Mouse (Mus musculus): Measurements from ENCODE around the gene Cobll1. TPM values are rescaled to one million over a fixed set of nuclear protein-coding genes. Genes with fewer than 3 reads are reported as not detected.
"Not testable (repeated sequence)": the region's sequence is repeated elsewhere in the genome, so short reads cannot be mapped to it uniquely, and the experiment has no call there.

Gene Cobll1
- polyA plus RNA-seq (2016; fragmentation: Nextera tagmentation; extraction: Ambion mirVana), result 3.0 and 3.1 TPM in 2 replicates

DNA sequence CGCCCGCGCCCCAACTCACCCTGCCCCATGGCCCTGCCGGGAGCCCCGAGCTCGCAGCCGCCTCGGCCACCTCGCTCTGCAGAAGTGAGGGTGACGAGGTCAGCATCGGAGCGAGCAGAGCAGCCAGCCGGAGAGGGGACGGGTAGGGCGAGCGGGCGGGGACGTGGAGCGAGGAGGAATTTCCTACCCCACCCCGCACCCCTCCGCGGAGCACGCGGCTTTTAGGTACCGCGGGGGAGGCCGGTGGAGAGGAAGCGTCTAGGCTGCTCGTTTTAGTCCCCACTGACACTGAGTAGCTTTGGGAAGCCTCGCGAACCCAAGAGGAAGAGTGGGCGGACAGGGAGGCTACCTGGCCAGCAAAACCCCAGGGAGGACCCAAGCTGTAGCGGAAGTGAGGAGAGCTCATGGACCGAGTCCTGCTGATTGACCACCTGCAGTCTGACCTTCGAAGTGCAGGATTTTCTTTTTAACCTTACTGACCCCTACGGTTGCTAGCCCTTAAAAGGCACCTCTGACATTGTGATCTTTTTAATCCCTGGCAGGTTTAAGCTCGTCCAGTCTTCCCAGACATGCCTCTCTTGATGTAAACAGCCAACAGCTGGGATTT is at the start of gene Cobll1:
TSS of gene Cobll1 (minus strand) at position 440 of the 607 bp plus-strand sequence.
- no peak; the same call in 1 of the 2 replicates for ATAC-seq (ENCODE audit: low FRiP score, low read depth)
- Histone ChIP-seq H3K27ac (replicated peaks) (peak within 1 kb of the TSS; percentile 42; the same call in 1 of the 2 replicates), H3K4me3 (peak within 1 kb of the TSS; percentile 78)

DNA sequence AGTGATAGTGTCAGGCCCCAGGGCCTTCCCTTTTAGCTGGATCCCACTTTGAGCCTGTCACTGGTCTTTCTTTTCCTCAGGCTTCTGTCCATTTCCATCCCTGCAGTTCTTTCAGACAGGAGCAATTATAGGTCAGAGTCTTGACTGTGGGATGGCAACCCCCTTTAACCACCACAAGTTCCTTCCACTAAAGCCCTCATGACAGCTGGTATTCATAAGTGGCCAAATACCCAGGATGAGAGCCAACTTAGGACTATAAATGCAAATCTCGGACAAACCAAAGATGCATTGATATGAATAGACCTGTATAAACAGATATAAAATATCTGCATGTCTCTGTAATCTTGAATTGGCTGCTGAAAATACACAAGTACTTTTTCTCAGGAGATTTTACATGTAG is 49.5 kb upstream of the Cobll1 start:
- Histone ChIP-seq H3K4me1 (no peaks in the 10 kb centered on the region), H3K27ac (replicated peaks) (no peak overlapping the region), H3K9me3 (no peaks in the 10 kb centered on the region), H3K9ac (replicated peaks) (no peak overlapping the region), H3K4me3 (no peak overlapping the region), H3K36me3 (no peaks in the 10 kb centered on the region), H3K27me3 (no peaks in the 10 kb centered on the region), H3K4me2 (replicated peaks) (no peak overlapping the region)
- no peak for ATAC-seq (ENCODE audit: low FRiP score, low read depth)
- WGBS, result 88% methylated on average over 1 of the region's 1 CpGs

More for the DNA sequence above, at the start of gene Cobll1:
- no peaks in the 10 kb centered on the region for H3K36me3 ChIP-seq
- H3K27me3 ChIP-seq, result peaks cover 33% of the 10 kb centered on the region
- under 1% methylated on average over 37 of the region's 37 CpGs for WGBS
- H3K9me3 ChIP-seq, result no peaks in the 10 kb centered on the region
- peak within 1 kb of the TSS; percentile 97 for H3K4me2 ChIP-seq (replicated peaks)
- H3K4me1 ChIP-seq, result peaks cover 5% of the 10 kb centered on the region; the same call in 1 of the 2 replicates
- H3K9ac ChIP-seq (replicated peaks), result peak within 1 kb of the TSS; percentile 63

DNA sequence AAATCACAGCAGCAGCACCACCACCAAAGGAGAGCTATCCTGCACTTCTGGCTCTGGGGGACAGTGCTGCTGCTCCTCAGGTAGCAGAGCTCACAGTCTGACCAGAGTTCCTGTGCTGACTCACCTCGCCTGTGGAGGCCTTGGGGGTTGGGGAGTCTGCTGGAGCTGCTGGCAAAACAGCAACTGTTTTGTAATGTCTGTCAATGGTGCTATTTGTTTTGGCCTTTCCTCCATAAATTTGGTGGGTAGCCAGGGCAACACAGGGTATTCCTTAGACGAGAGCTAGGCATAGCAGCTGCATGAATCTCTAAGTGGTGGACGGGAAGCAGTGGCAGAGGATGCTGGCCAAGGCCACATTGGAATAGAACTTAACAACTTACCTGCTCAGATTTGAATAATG is 46.2 kb upstream of the Cobll1 start:
- Histone ChIP-seq H3K36me3 (no peaks in the 10 kb centered on the region), H3K4me3 (no peak overlapping the region), H3K9ac (replicated peaks) (no peak overlapping the region), H3K4me2 (replicated peaks) (no peak overlapping the region), H3K27ac (replicated peaks) (no peak overlapping the region), H3K9me3 (no peaks in the 10 kb centered on the region), H3K4me1 (no peaks in the 10 kb centered on the region), H3K27me3 (no peaks in the 10 kb centered on the region)
- WGBS, result 64% methylated on average over 3 of the region's 3 CpGs
- ATAC-seq (ENCODE audit: low FRiP score, low read depth), result no peak

GRCm38 (mm10) chr2:65282979-65283378 is 43.8 kb upstream of the Cobll1 start:
- no peak overlapping the region for H3K4me2 ChIP-seq (replicated peaks)
- no peaks in the 10 kb centered on the region for H3K9me3 ChIP-seq
- H3K27me3 ChIP-seq, result no peaks in the 10 kb centered on the region
- H3K4me1 ChIP-seq, result no peaks in the 10 kb centered on the region; the same call in 1 of the 2 replicates
- ATAC-seq (ENCODE audit: low FRiP score, low read depth), result no peak
- no peak overlapping the region for H3K9ac ChIP-seq (replicated peaks)
- no peak overlapping the region for H3K4me3 ChIP-seq
- H3K36me3 ChIP-seq, result no peaks in the 10 kb centered on the region
- H3K27ac ChIP-seq (replicated peaks), result no peak overlapping the region
- 90% methylated on average over 6 of the region's 6 CpGs for WGBS

DNA sequence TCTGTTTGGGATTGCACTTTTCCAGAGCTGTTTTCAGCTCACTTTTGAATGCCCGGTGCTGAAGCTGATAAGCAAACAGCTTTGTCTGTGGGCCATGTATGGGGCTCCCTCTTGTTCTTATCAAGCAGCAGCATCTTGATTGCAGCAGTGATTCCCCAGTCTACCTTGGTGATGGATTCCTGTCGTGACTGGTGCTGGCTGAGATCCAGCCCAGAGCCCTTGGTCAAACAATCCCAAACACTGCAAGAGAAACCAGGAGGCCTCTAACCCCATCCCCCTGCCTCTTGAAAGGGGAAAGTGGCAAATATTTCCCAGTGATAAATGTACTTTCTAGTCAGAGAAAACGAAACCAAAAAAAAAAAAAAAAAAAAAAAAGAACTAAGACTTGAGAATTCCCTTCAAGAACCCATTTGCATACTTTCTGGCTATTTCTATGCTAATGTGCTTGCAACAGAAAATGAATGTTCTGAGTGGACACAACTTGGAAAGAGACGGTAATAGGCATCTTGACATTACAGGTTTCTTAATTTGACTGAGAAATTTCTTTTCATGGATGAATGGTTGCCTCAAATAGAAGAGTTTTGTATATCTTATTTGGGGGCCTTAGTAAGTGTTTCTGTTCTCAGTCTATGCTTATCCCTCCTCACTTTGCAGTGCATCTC is 40.0 kb upstream of the Cobll1 start:
- WGBS, result 43% methylated on average over 4 of the region's 4 CpGs
- no peaks in the 10 kb centered on the region for H3K27me3 ChIP-seq
- no peak for ATAC-seq (ENCODE audit: low FRiP score, low read depth)

GRCm38 (mm10) chr2:65275443-65276061 is 36.3 kb upstream of the Cobll1 start:
- no peaks in the 10 kb centered on the region for H3K9me3 ChIP-seq
- H3K27ac ChIP-seq (replicated peaks), result no peak overlapping the region
- no peaks in the 10 kb centered on the region for H3K36me3 ChIP-seq
- no peak overlapping the region for H3K9ac ChIP-seq (replicated peaks)
- no peak overlapping the region for H3K4me2 ChIP-seq (replicated peaks)
- no peaks in the 10 kb centered on the region; the same call in 1 of the 2 replicates for H3K4me1 ChIP-seq
- H3K27me3 ChIP-seq, result no peaks in the 10 kb centered on the region
- ATAC-seq (ENCODE audit: low FRiP score, low read depth), result no peak; the same call in 1 of the 2 replicates
- WGBS, result 83% methylated on average over 6 of the region's 6 CpGs
- H3K4me3 ChIP-seq, result no peak overlapping the region

More for the DNA sequence above, 40.0 kb upstream of the Cobll1 start:
- H3K9me3 ChIP-seq, result no peaks in the 10 kb centered on the region
- H3K4me1 ChIP-seq, result no peaks in the 10 kb centered on the region; the same call in 1 of the 2 replicates
- H3K36me3 ChIP-seq, result no peaks in the 10 kb centered on the region
- no peak overlapping the region for H3K27ac ChIP-seq (replicated peaks)
- no peak overlapping the region for H3K4me2 ChIP-seq (replicated peaks)
- no peak overlapping the region for H3K9ac ChIP-seq (replicated peaks)
- no peak overlapping the region for H3K4me3 ChIP-seq

DNA sequence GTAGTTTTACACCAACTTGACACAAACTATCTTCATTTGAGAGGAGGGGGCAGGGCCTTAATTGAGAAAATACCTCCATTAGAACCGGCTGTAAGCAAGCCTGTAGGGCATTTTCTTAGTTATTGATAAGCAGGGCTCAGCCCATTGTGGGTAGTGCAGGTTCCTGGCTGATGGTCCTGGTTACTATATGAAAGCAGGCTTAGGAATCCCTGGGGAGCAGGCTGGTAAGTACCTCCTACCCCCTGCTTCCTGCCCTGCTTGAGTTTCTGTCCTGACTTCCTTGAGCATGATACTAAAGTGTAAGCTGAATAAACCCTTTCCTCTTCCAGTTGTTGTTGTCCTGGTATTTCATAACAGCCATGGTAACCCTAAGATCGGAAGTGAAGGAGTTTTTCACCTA is 34.7 kb upstream of the Cobll1 start:
- no peaks in the 10 kb centered on the region for H3K36me3 ChIP-seq
- no peak overlapping the region for H3K9ac ChIP-seq (replicated peaks)
- H3K4me3 ChIP-seq, result no peak overlapping the region
- H3K27ac ChIP-seq (replicated peaks), result no peak overlapping the region
- no peaks in the 10 kb centered on the region for H3K27me3 ChIP-seq
- H3K4me2 ChIP-seq (replicated peaks), result no peak overlapping the region
- no peaks in the 10 kb centered on the region for H3K4me1 ChIP-seq
- WGBS, result 17% methylated on average over 2 of the region's 2 CpGs
- ATAC-seq (ENCODE audit: low FRiP score, low read depth), result no peak
- H3K9me3 ChIP-seq, result no peaks in the 10 kb centered on the region

GRCm38 (mm10) chr2:65268731-65269130 is 29.5 kb upstream of the Cobll1 start:
- Histone ChIP-seq H3K9ac (replicated peaks) (no peak overlapping the region), H3K9me3 (no peaks in the 10 kb centered on the region), H3K27ac (replicated peaks) (no peak overlapping the region), H3K4me3 (no peak overlapping the region), H3K4me1 (no peaks in the 10 kb centered on the region; the same call in 1 of the 2 replicates), H3K4me2 (replicated peaks) (no peak overlapping the region), H3K27me3 (no peaks in the 10 kb centered on the region), H3K36me3 (no peaks in the 10 kb centered on the region)
- ATAC-seq (ENCODE audit: low FRiP score, low read depth), result no peak
- WGBS, result 92% methylated on average over 6 of the region's 6 CpGs

DNA sequence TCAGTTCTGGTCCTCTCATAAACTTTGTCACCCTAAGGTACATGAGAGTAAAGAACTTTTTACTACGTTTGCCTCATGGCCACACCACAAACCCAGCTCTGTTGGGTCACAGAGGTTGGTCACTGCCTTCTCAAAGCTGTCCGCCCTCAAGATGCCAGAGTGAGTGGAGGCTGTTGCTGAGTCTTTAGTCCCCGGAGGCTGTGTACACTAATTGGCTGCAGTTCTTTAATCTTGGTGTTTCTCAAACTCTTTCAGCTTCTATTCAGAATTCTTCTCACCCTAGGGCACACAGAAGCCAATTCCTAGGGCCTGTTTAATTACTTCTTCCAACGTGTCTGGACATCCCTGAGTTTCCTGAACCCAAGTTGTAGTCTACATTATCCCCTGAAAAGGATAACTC is 28.6 kb upstream of the Cobll1 start:
- WGBS, result 44% methylated on average over 4 of the region's 4 CpGs
- Histone ChIP-seq H3K9me3 (no peaks in the 10 kb centered on the region), H3K4me3 (no peak overlapping the region), H3K27me3 (no peaks in the 10 kb centered on the region), H3K4me2 (replicated peaks) (no peak overlapping the region), H3K9ac (replicated peaks) (no peak overlapping the region), H3K36me3 (no peaks in the 10 kb centered on the region), H3K4me1 (no peaks in the 10 kb centered on the region; the same call in 1 of the 2 replicates), H3K27ac (replicated peaks) (no peak overlapping the region)
- no peak for ATAC-seq (ENCODE audit: low FRiP score, low read depth)

GRCm38 (mm10) chr2:65266576-65267299 is 27.5 kb upstream of the Cobll1 start:
- no peak for ATAC-seq (ENCODE audit: low FRiP score, low read depth)
- no peaks in the 10 kb centered on the region for H3K27me3 ChIP-seq
- H3K4me1 ChIP-seq, result no peaks in the 10 kb centered on the region; the same call in 1 of the 2 replicates
- H3K27ac ChIP-seq (replicated peaks), result no peak overlapping the region
- no peak overlapping the region for H3K9ac ChIP-seq (replicated peaks)
- H3K4me3 ChIP-seq, result no peak overlapping the region
- H3K4me2 ChIP-seq (replicated peaks), result no peak overlapping the region
- no peaks in the 10 kb centered on the region for H3K36me3 ChIP-seq
- H3K9me3 ChIP-seq, result no peaks in the 10 kb centered on the region
- WGBS, result 83% methylated on average over 5 of the region's 5 CpGs

DNA sequence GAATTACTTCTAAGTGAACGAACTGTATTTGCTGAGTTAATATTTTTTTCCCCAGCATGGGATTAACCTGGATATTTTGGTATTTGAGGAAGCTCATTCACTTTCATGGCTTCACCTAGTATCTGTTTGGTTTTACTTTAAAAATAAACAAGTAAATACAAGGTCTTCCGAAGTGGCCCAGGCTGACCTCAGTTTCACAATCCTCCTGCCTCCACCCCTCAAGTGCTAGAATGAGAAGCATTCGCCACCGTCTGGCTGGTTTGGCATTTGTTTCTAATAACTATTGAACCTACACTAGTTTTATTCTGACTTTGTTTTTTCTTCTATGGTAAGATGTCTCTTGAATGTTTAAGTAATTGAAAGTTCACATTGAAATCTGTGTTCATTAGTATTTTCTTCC is 23.0 kb upstream of the Cobll1 start:
- H3K4me2 ChIP-seq (replicated peaks), result no peak overlapping the region
- no peaks in the 10 kb centered on the region for H3K9me3 ChIP-seq
- WGBS, result 77% methylated on average over 4 of the region's 4 CpGs
- H3K27ac ChIP-seq (replicated peaks), result no peak overlapping the region
- H3K4me3 ChIP-seq, result no peak overlapping the region
- no peaks in the 10 kb centered on the region for H3K27me3 ChIP-seq
- H3K4me1 ChIP-seq, result no peaks in the 10 kb centered on the region
- H3K36me3 ChIP-seq, result no peaks in the 10 kb centered on the region
- no peak overlapping the region for H3K9ac ChIP-seq (replicated peaks)
- no peak for ATAC-seq (ENCODE audit: low FRiP score, low read depth)

DNA sequence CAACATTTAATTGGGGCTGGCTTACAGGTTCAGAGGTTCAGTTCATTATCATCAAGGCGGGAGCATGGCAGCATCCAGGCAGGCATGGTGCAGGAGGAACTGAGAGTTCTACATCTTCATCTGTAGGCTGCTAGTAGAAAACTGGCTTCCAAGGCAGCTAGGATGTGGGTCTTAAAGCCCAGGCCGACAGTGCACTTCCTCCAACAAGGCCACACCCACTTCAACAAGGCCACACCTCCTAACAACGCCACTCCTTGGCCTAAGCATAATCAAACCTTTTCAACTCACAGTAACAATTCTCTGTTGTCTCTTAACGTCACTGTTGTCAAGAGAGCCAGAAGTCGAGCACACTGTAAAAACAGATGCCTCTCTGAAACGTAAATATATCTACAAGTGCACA is 21.6 kb upstream of the Cobll1 start:
- ATAC-seq (ENCODE audit: low FRiP score, low read depth); H3K4me1 ChIP-seq; H3K27ac ChIP-seq (replicated peaks); H3K9me3 ChIP-seq; H3K9ac ChIP-seq (replicated peaks); H3K36me3 ChIP-seq; H3K4me2 ChIP-seq (replicated peaks); H3K27me3 ChIP-seq; H3K4me3 ChIP-seq: not testable (repeated sequence)
- 77% methylated on average over 6 of the region's 6 CpGs for WGBS

All from midbrain, embryonic 12.5 days (tissue).